Mouse (Mus musculus) hindbrain, embryonic 14.5 days (tissue): ENCODE data around the gene Gm14443. TPM values are rescaled to one million over a fixed set of nuclear protein-coding genes. Genes with fewer than 3 reads are reported as not detected.
"Not testable (repeated sequence)": the region's sequence is repeated elsewhere in the genome, so short reads cannot be mapped to it uniquely, and the experiment has no call there.

Experiments
- ATAC-seq: fragments of 200-750 bp; cut with Nextera tagmentation; 2 replicates; pipeline ENCODE4 v1.8.0; 2017; ENCODE audit warnings: moderate number of reproducible peaks, mild to moderate bottlenecking, moderate TSS enrichment, moderate library complexity; ENCODE audit not compliant: low FRiP score
- DNase-seq: peaks from one replicate; pipeline ENCODE4 v3.0.0-alpha.2; 2015; ENCODE audit warnings: low spot score
- H3K27ac ChIP-seq: fragments of 300-500 bp; sonication (generic); 2 replicates; pipeline ENCODE4 v1.5.1; 2014; ENCODE audit warnings: mild to moderate bottlenecking, moderate library complexity
- H3K27me3 ChIP-seq: fragments of 300-500 bp; sonication (generic); 2 replicates; pipeline ENCODE4 v1.6.1; 2014; ENCODE audit warnings: mild to moderate bottlenecking, low read length, mixed read lengths; ENCODE audit not compliant: control insufficient read depth, insufficient read depth
- H3K36me3 ChIP-seq: fragments of 300-500 bp; sonication (generic); replicated peaks from 2 replicates; pipeline ENCODE4 v1.6.1; 2014; ENCODE audit not compliant: control insufficient read depth, insufficient read depth
- H3K4me1 ChIP-seq: fragments of 300-500 bp; sonication (generic); replicated peaks from 2 replicates; pipeline ENCODE4 v1.6.1; 2014; ENCODE audit warnings: antibody characterized with exemption, low read length, mixed read lengths; ENCODE audit not compliant: control insufficient read depth, insufficient read depth
- H3K4me2 ChIP-seq: fragments of 300-500 bp; sonication (generic); replicated peaks from 2 replicates; pipeline ENCODE4 v1.6.1; 2014; ENCODE audit warnings: mild to moderate bottlenecking, moderate library complexity
- H3K4me3 ChIP-seq: fragments of 300-500 bp; sonication (generic); replicated peaks from 2 replicates; pipeline ENCODE4 v1.5.1; 2014; ENCODE audit warnings: mild to moderate bottlenecking, low read length
- H3K9ac ChIP-seq: fragments of 300-500 bp; sonication (generic); 2 replicates; pipeline ENCODE4 v1.6.1; 2014
- H3K9me3 ChIP-seq: fragments of 300-500 bp; sonication (generic); 2 replicates; pipeline ENCODE4 v1.6.1; 2016; ENCODE audit warnings: low read length; ENCODE audit not compliant: control insufficient read depth
- WGBS: fragments of 180-500 bp; shearing (Covaris S2); extraction: QIAGEN DNeasy Blood & Tissue Kit; methylation state at CpG from one replicate; pipeline ENCODE4 v1.1.7; 2014; 5-methylcytosine and 5-hydroxymethylcytosine counted together
- polyA plus RNA-seq: library from polyadenylated mRNA; unstranded; fragments of >200 nt; fragmentation: Nextera tagmentation; extraction: Ambion mirVana; gene quantifications from 2 replicates; pipeline ENCODE4 v1.2.1, GENCODE M21; 2014

Gene Gm14443
- polyA plus RNA-seq, 1 experiment from 2014 or later: 1.5 TPM

GRCm38 (mm10) chr2:175161438-175161837 is 14.2 kb downstream of the Gm14443 start:
- H3K36me3 ChIP-seq, H3K9me3 ChIP-seq, H3K4me3 ChIP-seq, H3K27ac ChIP-seq, H3K27me3 ChIP-seq, DNase-seq, ATAC-seq, H3K4me2 ChIP-seq, H3K4me1 ChIP-seq, H3K9ac ChIP-seq: not testable (repeated sequence)
- WGBS: 85% methylated on average over 4 of the region's 4 CpGs

DNA sequence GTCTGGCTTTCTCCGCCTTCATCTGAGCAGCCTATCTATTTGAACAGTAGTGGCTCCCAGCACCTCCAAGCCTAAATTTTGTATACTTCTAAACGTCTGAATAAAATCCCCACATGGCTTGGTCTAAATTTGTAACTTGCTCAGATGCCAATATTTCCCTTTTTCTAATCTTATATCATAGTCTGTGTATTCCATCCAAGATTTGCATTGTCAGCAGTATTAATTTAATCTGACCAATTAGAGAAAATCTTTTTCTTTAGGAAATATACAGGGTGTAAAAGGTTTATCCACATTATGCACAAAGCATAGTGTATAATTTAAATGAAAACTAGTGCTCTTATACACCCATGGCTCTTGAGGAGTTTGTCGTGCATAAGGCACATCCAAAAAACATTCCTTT is 17.0 kb downstream of the Gm14443 start:
- no peak for ATAC-seq

DNA sequence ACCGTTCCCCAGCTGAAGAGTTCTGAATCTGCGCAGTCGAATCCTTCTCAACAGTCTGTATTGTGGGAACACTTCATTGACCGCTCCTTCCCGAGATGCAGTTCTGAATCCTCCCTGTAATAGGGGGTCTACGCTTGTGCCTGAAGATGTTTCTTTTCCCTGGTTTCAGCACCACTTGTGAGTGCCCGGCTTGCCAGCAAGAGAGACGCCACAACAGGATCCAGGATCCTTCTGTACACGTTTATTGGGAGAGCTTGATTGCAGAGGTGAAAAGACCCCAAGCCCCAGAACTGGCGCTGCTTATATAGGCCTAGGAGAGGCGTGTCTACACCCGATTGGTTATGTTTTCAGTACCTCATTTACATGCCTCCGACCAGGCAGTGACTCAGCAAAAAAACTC is 19.0 kb downstream of the Gm14443 start:
- Histone ChIP-seq H3K27ac (no peak overlapping the region), H3K4me1 (no peaks in the 10 kb centered on the region), H3K9ac (no peak overlapping the region), H3K27me3 (no peaks in the 10 kb centered on the region), H3K4me3 (no peak overlapping the region), H3K4me2 (no peak overlapping the region), H3K36me3 (no peaks in the 10 kb centered on the region), H3K9me3 (peaks cover 8% of the 10 kb centered on the region; the same call in 1 of the 2 replicates)
- DNase-seq (no peak), ATAC-seq (no peak)
- WGBS: 92% methylated on average over 13 of the region's 13 CpGs

More for the DNA sequence above, 17.0 kb downstream of the Gm14443 start:
- Histone ChIP-seq H3K36me3 (no peaks in the 10 kb centered on the region), H3K4me3 (no peak overlapping the region), H3K4me2 (no peak overlapping the region), H3K27ac (no peak overlapping the region), H3K4me1 (no peaks in the 10 kb centered on the region), H3K9ac (no peak overlapping the region), H3K27me3 (no peaks in the 10 kb centered on the region), H3K9me3 (peaks cover 8% of the 10 kb centered on the region; the same call in 1 of the 2 replicates)
- DNase-seq: no peak
- WGBS: 86% methylated on average over 3 of the region's 3 CpGs

GRCm38 (mm10) chr2:175141993-175142295 is 33.7 kb downstream of the Gm14443 start, which contains the start of gene Gm14399:
Gene Gm14399, minus strand, starts transcription at chr2:175142012.
- H3K9me3 ChIP-seq, H3K4me1 ChIP-seq, DNase-seq, H3K9ac ChIP-seq, H3K27ac ChIP-seq, ATAC-seq, H3K36me3 ChIP-seq, H3K27me3 ChIP-seq: not testable (repeated sequence)
- WGBS: 0% methylated on average over 1 of the region's 2 CpGs
- Histone ChIP-seq H3K4me2 (peak within 1 kb of the TSS; percentile 50), H3K4me3 (peak within 1 kb of the TSS; percentile 38)

GRCm38 (mm10) chr2:175141118-175141992 is 34.3 kb downstream of the Gm14443 start:
- DNase-seq, H3K27ac ChIP-seq, H3K9me3 ChIP-seq, H3K4me1 ChIP-seq, H3K36me3 ChIP-seq, ATAC-seq, H3K27me3 ChIP-seq, H3K9ac ChIP-seq: not testable (repeated sequence)
- Histone ChIP-seq H3K4me3 (peak overlapping the region; percentile 38), H3K4me2 (peak overlapping the region; percentile 50)
- WGBS: 7% methylated on average over 25 of the region's 25 CpGs

DNA sequence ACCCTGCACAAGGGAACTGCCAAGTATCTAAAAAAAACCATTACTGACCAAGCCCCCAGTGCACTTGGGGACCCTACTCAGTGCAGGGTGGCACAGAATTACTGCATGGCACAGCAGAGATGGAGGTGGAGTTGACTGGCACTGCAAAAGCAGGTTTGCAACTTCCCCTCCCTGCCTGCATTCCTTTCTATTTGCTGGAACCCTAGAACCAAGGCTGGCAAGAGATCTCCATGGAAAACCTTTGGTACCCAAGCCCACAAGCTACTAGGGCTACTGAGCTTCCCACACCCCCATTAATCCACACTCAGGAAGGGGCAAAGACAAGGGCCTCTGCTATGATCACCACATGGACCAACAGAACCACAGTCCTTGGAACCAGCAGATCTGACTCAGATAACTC is 35.0 kb downstream of the Gm14443 start:
- H3K27me3 ChIP-seq, H3K9me3 ChIP-seq, H3K4me1 ChIP-seq, ATAC-seq, H3K27ac ChIP-seq, H3K36me3 ChIP-seq, H3K9ac ChIP-seq, H3K4me2 ChIP-seq, H3K4me3 ChIP-seq, DNase-seq: not testable (repeated sequence)

Other genes with a start within 250 kb of the Gm14443 start
- gene Gm14444, start 165.6 kb downstream of the Gm14443 start, polyA plus RNA-seq: not detected in 2 replicates
- gene Gm14393, start 108.1 kb downstream of the Gm14443 start, polyA plus RNA-seq: 0.47 and 0.51 TPM in 2 replicates
- 6.7 and 8.1 TPM in 2 replicates for gene Gm14399, start 33.9 kb downstream of the Gm14443 start, polyA plus RNA-seq
- gene Gm14391, start 31.0 kb upstream of the Gm14443 start, polyA plus RNA-seq: 12.2 and 13.2 TPM in 2 replicates
- 0.33 and 1.0 TPM in 2 replicates for gene Gm14440, start 99.3 kb upstream of the Gm14443 start, polyA plus RNA-seq
- gene Gm4631, start 162.3 kb upstream of the Gm14443 start, polyA plus RNA-seq: 22.7 and 26.3 TPM in 2 replicates
- 3.8 and 5.8 TPM in 2 replicates for gene Zfp968, start 196.6 kb upstream of the Gm14443 start, polyA plus RNA-seq